Mouse (Mus musculus) gastrocnemius, postnatal 36 days (tissue): ENCODE data around the gene Ecm1. TPM values are rescaled to one million over a fixed set of nuclear protein-coding genes. Genes with fewer than 3 reads are reported as not detected.

Source experiments
- DNase-seq, 2 experiments: peaks; one replicate each; pipeline ENCODE4 v3.0.0; 2022
- intact Hi-C: fragments of 180-260 bp; cut with DNase I; formaldehyde crosslinking; loops from one replicate; pipeline ENCODE4 v1.15.1; 2025
- long read RNA-seq, 2 experiments: library from polyadenylated mRNA; stranded (forward); transcript quantifications; one replicate each; pipeline ENCODE4 v2.0.0; 2021
- total RNA-seq, 2 experiments: library from RNA; stranded (reverse); gene quantifications; 2 replicates each; pipeline ENCODE4 v1.2.3; 2021

The Ecm1 gene
- total RNA-seq, result 10 to 100 TPM; 14.3 to 28.4 TPM
- long read RNA-seq, experiment 1, transcript Ecm1-201 (11 exons, 1,894 nt), result minor isoform, 8 of 32 reads
- long read RNA-seq, experiment 1, transcript Ecm1-202 (11 exons, 1,900 nt), result major isoform, 11 of 32 reads
- long read RNA-seq, experiment 1, partial matches to known transcripts, result 2 of 32 reads
- long read RNA-seq, experiment 1, other reads (novel, unspliced or antisense), result 11 of 32 reads
- long read RNA-seq, experiment 2, partial matches to known transcripts, result 3 of 17 reads
- long read RNA-seq, experiment 2, other reads (novel, unspliced or antisense), result 8 of 17 reads

DNA sequence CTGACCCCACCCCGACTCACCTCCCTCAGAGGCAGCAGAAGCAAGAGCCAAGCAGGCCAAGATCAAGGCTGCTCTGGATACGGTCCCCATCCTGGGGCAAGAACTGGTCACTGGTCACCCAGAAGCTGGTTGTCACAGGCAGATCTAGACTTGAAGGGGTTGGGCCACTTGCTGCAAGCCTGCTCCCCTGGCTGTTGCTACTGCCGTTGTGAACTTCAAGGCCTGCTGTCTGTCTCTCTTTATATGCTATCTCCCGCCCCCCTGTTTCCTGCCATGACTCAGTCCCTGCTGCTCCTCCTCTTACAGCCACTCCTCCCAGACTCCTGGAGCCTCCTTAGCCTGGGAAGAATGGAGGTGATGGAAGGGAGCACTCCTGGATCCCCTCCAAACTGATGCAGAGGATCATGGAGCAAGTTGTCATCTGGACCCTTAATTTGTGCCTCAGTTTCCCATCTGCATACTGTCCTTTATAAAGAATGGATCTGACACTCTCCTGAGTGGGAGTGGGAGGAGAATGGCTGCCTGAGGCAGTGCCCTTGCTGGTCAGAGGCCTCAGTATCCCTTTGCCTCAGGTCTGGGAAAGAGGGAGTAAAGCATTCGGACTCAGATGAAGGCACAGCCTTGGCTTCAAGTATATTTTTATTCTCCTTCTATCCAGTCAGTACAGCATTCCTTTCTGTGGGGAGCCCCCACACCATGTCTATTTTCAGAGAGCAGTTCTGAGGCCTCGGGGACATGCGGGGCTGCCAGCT is at the start of gene Ecm1:
TSS of gene Ecm1 (minus strand) at position 217 of the 752 bp plus-strand sequence.
- intact Hi-C loops, result no loop called here
- DNase-seq, result peak in 1 of 2 experiments; percentile 51

DNA sequence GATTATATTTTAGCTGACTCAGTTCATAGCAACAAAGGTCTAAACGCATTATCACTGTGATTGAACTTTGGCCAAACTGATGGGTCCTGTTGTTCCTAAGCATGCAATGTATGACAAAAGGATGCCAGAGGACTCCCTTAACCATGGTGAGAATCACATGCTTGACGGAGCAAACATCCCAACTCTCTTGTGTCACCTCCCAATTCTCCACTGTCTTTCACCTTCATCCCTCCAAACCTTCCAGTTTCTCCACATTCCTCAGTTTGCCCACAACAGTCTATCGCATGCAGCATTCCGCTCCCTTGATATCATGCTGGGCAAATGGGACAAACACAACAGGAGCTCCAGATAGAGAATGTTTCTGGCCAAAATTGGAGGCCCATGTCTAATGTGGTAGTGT is 46.1 kb upstream of the Ecm1 start:
- intact Hi-C loops, result no loop called here
- no peak for DNase-seq

DNA sequence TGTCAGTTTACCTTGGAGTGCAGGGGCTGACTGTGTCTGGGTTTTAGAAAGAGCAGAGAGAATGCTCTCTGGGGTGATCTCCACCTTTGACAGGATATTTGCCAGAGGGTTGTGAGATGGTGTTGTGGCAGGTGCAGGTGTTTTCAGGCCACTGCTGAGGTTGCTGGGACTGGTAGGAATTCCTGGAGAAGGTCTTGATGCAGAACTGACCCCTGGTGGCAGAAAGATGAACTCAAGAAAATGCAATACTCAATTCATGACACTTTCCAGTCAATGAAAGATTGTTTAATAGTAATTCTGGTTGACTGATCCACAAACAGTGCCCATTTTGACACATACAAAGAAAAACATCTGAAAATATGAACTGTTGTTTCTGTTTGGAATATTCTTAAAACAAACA is 32.6 kb upstream of the Ecm1 start:
- intact Hi-C loops, result loop anchor here (5.0 kb wide), 2 partner anchors 75 to 155 kb away; no protein-coding TSS in a partner anchor
- DNase-seq, result no peak

DNA sequence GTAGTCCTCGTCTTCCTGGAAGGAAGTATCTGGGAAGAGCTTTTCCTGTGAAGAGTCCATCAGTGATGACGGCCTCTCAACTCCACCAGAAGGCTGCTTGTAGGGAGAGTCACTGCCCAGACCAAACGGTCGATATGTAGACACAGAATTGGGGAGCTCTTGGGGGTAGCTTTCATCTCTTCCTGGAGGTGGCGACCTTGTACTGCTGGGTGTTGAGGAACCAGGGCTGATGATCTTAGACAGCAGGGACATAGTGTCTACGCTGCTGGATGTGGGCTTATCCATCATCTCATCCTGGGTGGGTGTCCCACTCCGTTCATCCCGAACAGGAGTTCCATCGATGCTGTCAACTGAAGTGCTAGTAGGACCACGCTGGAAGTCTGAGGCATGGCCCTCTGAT is 26.2 kb upstream of the Ecm1 start:
- DNase-seq, result no peak
- intact Hi-C loops, result loop anchor here (5.0 kb wide), 1 partner anchor 63 kb away; no protein-coding TSS in a partner anchor

DNA sequence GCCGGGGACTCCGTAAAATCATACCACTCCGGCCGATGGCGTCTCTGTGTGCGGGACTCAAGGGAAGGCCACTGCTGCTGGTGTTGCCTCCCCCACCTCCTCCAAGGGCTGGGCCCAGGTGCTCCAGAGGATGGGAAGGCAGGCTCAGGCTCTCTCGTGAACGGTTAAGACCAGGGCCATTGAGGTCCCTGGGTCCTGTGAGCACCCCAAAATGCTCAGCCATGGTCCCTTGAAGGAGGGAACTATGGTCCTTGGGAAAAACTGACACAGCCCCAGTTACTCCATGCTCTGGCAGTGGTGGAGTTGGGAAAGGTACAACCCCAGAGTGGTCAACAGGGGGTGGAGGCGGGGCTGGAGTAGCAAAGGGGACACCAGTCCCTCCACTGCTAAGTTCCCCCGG is 24.4 kb upstream of the Ecm1 start:
- intact Hi-C loops, result no loop called here
- no peak for DNase-seq

DNA sequence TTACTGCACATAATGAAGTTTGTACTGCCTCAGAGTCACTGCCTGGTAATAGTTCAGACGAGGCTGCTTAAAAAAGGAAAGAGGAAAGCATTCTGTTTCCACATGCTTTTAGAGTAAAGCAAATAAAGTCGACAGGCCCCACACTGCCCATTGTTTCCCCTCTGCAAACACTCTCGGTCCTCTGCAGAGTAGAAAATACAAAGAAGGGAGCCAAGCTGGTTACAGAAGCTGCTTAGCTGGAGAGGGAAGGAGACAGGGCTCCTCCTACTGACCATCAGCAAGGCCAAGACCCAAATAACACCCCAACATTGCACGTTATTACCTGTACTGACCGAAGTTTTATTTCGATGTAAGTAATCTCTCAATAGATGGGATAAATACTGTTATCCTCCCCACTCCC is 23.6 kb upstream of the Ecm1 start:
- intact Hi-C loops, result no loop called here
- no peak for DNase-seq

DNA sequence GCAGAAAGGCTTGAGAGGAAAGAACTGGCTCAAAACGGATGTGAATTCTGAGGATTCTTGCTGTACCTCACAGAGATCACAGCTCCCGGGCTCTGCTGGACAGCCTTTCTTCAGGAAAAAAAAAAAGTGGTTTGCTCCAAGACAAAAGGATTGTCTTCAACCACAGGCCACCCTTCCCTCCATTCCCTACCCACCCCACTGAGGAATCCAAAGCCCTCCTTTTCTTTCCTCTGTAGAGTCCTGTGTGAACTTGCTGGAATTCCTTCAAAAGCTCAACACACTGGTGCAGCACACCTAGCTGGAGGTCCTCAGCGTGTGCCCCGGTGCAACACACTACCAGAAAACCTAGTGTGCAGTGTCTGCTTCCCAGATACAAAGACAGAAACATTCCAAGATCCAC is 22.4 kb upstream of the Ecm1 start:
- intact Hi-C loops, result no loop called here
- no peak for DNase-seq

DNA sequence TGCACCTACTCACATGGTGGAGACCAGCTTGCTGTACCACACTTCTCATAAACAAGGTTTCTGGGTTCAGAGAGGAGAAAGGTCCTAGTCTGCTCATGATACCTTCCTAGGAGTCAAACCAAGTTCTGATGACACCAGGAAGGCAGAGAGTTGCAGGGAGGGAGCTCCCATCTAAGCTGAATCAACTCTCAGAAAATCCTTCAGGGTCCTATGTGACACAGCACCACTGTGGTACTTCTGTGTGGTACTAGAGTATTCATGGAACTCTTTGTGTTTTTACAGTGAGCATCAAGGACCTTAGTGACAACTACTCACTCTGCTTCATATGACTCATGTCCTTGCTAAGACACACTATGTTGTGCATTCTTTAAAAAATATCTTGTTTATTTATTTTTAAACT is 21.3 kb upstream of the Ecm1 start:
- intact Hi-C loops, result no loop called here

DNA sequence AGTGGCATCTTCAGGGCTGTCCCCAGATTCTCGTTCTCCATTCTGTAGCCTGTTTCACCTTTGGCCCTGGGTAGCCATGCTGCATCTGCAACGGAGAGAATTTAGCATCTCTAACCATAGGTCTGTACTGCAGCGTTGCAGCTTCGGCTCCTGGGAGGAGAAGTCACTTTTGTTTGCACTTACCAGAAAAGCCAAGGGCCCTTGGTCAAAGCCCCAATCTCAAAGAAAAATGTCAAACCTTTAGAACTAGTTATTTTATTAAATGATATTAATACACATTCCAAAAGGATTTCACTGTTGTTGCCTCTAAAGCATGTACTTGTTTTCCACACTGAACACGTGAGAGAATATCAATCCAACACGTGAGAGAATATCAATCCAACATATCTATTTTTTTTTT is 20.7 kb upstream of the Ecm1 start, which contains the start of gene Tars2:
TSS of gene Tars2 (minus strand) at position 101 of the 400 bp plus-strand sequence.
- intact Hi-C loops, result no loop called here
- DNase-seq, result no peak

More for the DNA sequence above, 21.3 kb upstream of the Ecm1 start:
- DNase-seq, result no peak

DNA sequence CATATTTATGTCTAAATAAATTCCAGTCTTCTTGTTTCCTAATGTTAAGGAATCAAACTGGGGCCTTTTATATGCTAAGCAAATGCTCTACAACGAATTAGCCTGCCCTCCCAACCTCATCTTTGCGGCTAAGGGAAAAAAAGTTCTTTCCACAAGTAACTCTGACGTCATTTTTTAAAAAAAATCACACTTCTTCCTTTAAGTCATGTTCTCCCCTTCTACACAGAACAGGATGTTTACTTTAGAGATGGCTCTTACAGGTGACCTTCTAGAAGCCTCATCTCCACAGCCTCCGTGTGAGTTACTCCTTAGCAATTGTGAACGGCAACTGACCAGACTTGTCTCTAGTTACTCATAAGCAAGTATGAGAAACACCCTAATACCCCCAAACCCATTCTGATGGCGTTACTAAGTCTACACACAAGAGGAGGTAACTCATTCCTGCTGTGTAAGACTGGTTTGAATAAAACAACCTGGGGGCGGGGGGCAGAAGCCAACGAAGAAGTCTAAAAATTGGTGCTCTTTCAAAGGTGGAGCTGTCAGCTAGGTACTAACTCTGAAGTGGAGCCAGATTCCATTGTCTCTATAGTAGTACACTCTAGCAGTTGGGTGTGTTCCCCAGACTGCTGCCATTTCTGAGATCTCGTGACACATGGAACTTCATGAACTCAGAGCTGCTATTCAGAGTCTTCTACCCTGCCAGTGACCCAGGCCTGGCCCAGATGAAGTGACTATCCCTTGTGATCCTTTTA is 19.3 kb upstream of the Ecm1 start:
- intact Hi-C loops, result loop anchor here (10.0 kb wide), 1 partner anchor 244 kb away; no protein-coding TSS in a partner anchor
- DNase-seq, result no peak

DNA sequence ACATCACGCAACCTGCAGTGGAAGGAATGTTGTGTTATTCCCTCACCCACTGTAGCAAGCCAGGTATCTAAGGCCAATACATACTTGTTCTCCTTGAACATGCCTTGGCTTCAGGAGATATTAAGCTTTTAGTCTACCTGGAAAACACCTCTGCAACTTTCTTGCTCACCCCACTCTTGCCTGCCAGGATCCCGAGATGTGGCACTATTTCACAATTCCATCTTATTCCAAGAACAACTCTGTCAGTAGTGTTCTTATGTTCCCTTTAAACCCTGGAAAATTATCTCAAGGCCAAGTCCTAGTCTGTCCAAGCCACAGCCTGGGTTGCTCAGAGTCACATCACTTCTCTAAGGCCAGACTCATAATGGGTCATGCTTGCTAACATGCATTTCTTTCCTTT is 17.4 kb upstream of the Ecm1 start:
- DNase-seq, result no peak
- intact Hi-C loops, result loop anchor here (10.0 kb wide), 1 partner anchor 242 kb away; no protein-coding TSS in a partner anchor

DNA sequence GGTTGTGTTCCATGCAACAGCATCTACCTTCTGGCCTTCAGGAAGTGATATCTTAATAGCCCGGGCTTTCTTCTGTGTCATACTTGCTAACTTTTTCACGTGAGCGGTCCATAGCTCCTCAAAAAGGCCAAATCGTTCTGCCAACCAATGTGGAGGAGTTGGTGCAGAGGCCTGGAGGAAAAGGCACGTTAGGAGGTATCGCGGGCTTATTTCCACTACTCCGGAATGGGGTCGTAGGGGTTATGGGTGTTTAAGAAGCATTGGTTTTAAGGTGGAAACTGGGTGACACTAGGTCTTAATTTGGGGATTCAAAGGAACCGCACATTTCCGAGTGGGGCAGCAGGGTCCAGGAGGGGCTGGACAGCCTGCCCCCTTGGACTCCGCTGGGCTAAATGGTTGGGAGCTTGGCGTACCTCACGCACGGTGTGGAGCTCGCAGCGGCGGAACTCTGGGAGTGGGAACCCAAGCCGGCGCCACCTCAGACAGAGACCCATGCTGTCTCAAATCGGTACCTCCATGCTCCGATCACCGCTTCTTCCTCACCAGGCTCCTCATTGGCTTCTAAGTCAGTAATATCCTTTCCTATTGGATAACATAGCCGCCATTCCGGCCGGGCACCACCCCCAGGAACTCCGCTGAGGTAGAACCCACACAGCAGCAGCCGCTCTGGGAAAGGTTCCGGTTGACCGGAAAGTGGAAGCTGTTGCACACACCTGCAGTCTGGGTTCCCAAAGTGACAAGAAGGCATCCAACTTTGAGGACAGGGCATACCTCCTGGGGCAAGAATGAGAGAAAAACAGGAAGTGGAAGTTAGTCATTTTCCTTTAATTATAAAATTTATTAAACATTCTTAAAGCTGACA is 15.2 kb upstream of the Ecm1 start:
- intact Hi-C loops, result loop anchor here (5.0 to 10.0 kb wide), 2 partner anchors 122 to 240 kb away; no protein-coding TSS in a partner anchor
- DNase-seq, result peak; percentile 89 to 91

DNA sequence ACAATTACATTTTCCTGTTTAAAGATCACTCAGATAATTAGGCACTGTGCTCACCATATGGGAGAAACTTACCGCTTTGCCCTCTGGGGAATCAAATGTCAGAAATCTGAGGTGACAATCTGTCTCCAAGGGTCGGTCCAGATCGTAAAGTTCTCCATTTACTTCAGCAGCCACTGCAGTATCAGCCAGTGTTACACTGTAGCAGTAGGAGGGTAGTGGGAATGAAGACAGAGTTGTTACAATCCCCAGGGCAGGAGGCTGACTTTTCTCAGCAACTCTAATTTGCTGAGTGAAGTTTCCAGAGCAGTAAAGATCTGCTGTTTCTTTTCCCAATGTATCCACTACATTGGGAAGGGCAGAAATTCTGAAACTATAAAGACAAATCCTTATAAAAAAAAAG is 13.6 kb upstream of the Ecm1 start:
- intact Hi-C loops, result loop anchor here (5.0 to 10.0 kb wide), 2 partner anchors 121 to 238 kb away; no protein-coding TSS in a partner anchor
- DNase-seq, result no peak

DNA sequence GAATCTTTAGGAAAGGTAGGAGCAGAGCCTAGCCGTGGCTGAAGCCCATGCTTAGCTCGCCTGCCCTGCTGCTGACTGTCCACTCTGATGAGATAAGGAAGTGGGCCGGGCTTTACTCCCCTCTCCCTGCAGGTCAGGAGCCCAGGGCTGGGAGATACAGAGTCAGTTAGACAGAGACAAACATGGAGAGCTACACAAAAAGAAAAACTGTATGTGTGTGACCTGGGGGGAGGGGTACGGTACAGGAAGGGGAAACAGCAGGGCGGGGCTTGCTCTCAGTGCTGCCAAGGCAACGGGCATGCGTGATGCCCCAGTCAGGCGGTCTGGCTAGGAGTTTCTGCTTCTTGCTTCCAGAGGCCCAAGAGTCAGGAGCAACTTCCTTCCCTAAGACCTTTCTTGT is 1.0 kb upstream of the Ecm1 start:
- no peak for DNase-seq
- intact Hi-C loops, result no loop called here

DNA sequence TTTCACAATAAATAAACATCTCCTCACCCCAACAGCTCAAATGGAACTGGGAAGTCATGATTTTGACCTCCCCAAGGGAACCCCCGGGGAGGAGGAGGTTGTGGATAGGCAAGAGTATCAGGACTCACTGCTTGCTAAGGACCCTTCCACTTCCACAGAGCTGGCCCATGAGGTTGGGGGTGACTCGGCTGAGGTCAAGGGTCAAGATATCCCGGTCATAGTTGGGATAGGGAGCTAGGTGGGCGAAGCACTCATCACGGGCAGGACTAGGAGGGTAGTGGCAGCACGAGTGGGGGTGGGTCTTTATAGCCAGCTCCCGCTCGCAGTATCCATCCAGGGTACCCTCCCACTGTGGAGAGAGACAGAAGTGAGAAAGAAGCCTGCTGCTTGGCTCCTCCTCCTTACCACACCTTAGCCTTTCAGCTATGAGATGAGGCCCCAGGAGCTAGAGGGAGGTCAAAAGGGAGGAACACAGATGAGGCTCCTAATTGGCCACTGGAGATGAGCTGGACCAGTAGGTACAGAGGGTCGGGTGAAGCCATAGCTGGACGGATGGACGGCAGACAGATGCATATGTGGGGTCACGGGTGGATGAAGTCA is 4.2 kb downstream of the Ecm1 start:
- intact Hi-C loops, result no loop called here
- no peak for DNase-seq

DNA sequence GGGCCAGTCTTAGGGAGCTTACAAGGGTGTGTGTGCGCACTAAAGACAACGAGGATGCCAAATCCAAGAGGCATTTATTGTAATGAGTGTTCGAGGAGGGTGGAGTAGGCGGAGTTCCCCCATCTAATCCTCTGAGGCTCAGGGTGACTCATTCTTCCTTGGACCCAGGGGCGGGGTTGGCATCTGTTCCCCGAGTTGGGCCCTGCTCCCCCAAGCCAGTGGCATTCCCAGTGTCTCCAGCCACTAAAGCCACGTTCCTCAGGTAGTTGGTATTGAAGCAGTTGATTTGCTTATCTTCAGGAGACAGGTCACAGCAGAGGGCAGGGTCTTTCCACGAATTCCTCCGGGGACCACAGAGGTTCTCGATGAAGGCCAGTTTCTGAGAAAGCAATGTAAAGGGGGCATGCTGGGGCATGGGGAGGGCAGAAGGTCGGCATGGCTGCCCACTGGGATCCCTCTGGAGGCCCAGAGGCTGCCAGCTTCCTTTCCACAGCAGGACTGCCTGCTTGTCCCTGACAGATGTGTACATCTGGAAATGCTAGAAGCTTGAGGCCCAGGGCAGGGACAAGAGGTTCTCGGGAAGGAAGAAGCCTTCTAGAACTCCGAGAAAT is 5.2 kb downstream of the Ecm1 start:
- peak; percentile 46 to 54 for DNase-seq
- intact Hi-C loops, result no loop called here

DNA sequence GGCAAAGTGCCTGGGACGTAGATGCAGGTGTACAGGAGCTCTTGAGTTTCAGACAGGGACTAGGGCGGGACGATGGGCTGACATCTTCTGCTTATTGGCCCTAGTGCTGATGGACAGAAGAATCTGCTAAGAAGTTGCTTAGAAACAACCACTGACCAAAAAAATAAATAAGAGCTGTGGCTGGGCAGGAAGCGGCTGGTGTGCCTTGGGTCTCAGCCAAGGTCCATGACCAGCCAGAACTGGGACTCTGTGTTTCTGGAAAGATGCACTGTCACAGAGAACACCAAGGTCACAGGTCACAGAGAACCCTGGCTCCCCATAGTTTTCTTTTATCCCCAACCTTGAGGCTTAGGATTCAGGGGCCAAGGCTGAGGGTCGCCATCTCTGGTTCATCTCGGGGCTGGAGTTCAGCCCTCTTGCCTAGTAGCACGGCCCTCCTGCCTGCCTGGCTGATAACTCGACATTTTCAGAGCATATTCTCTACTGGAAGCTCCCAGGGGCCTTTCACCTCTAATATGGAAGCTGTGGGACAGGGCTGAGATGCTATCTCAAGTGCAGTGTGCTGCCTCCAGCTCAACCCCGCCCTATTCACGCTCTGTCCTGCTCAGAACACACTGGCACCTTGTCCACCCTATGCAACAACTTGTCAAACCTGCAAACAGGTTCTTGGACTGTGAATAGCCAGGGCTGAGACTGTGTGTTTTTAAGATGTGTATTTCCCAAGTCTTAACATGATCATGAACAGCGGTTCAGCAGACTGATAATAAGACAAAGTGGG is 6.4 kb downstream of the Ecm1 start:
- DNase-seq, result no peak
- intact Hi-C loops, result no loop called here

DNA sequence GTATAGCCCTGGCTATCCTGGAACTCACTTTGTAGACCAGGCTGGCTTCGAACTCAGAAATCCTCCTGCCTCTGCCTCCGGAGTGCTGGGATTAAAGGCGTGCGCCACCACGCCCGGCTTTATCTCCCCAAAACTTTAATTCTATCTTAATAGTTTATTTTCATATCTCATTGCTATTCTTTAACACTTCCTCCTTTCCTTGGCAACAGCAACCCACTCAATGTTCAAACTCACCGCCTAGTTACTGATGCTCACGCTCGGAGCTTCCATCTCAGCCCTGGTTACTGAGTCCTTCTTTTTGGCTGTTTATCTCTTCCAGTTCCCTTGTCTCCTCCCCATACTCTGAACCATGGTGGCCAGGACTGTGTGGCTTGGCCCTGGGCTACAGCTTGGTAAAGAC is 7.1 kb downstream of the Ecm1 start:
- intact Hi-C loops, result no loop called here
- no peak for DNase-seq
